Mouse (Mus musculus) cerebellum, adult 2 months (tissue): ENCODE data around the gene 2300009A05Rik. TPM values are rescaled to one million over a fixed set of nuclear protein-coding genes. Genes with fewer than 3 reads are reported as not detected.
A peak's percentile ranks its signal among the peaks of the same experiment; 100 is the strongest.

Experiments used
- DNase-seq, 2 experiments: peaks; one replicate each; pipeline ENCODE4 v3.0.0; 2021
- H3K27ac ChIP-seq: fragments of 200-500 bp; 2 replicates; pipeline ENCODE4 v1.5.1; 2012; ENCODE audit warnings: low read length, control low read depth, inconsistent platforms; ENCODE audit not compliant: insufficient read depth
- H3K27me3 ChIP-seq: fragments of 200-500 bp; 2 replicates; pipeline ENCODE4 v1.6.1; 2012; ENCODE audit warnings: inconsistent platforms, mild to moderate bottlenecking, low read length, moderate library complexity; ENCODE audit not compliant: control insufficient read depth, insufficient read depth
- H3K4me1 ChIP-seq: fragments of 200-500 bp; 2 replicates; pipeline ENCODE4 v1.6.1; 2011; ENCODE audit warnings: low read length; ENCODE audit not compliant: control insufficient read depth, insufficient read depth
- H3K4me3 ChIP-seq: fragments of 200-500 bp; replicated peaks from 2 replicates; pipeline ENCODE3; 2011; ENCODE audit warnings: mild to moderate bottlenecking, low read depth, low read length, control low read depth; ENCODE audit not compliant: insufficient read depth
- CTCF ChIP-seq: fragments of 200-500 bp; IDR thresholded peaks from 2 replicates; pipeline ENCODE4 v1.5.1; 2011; ENCODE audit warnings: low read depth, mild to moderate bottlenecking, control low read depth, low read length, moderate library complexity, borderline replicate concordance; ENCODE audit not compliant: insufficient read depth
- POLR2A ChIP-seq: fragments of 200-500 bp; IDR thresholded peaks from 2 replicates; pipeline ENCODE4 v1.6.1; 2011; ENCODE audit warnings: low read length, control low read depth, borderline replicate concordance; ENCODE audit not compliant: insufficient read depth
- whole genome bisulfite sequencing: fragments of 180-500 bp; shearing (Covaris S2); methylation state at CpG from one replicate; pipeline ENCODE4 v1.1.7; 2018; 5-methylcytosine and 5-hydroxymethylcytosine counted together
- polyA plus RNA-seq: library from polyadenylated mRNA; depleted of rRNA; stranded (reverse); fragments of >200 nt; gene quantifications from 2 replicates; pipeline ENCODE4 v1.2.3, GENCODE M21; 2012; rRNA removed

Gene 2300009A05Rik
- polyA plus RNA-seq, 1 experiment, result 49.0 TPM

DNA sequence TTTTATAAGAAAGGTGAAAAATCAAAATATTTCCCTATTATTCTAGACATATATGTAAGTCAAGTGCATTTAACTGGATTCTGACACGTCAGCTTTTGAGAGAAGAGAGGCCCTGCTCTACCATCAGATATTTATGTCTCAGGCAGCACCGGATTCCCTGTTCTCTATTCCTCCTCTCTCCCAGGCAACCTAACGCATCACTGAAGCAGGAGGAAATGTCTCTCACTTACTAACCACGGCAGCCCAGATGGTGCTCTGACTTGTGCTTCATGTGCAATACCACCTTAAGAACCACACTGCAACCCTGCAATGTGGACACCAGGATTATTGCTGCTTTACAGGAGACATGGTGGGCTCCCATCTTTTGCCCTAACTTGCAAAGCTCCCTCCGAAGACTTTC lies 40.0 kb downstream of the 2300009A05Rik start:
- Histone ChIP-seq H3K27me3 (no peaks in the 10 kb centered on the region), H3K4me3 (no peak overlapping the region), H3K27ac (no peak overlapping the region), H3K4me1 (peaks cover 3% of the 10 kb centered on the region)
- WGBS, result 71% methylated on average over 5 of the region's 5 CpGs
- no peak for DNase-seq
- TF ChIP-seq POLR2A (no peak), CTCF (no peak)

DNA sequence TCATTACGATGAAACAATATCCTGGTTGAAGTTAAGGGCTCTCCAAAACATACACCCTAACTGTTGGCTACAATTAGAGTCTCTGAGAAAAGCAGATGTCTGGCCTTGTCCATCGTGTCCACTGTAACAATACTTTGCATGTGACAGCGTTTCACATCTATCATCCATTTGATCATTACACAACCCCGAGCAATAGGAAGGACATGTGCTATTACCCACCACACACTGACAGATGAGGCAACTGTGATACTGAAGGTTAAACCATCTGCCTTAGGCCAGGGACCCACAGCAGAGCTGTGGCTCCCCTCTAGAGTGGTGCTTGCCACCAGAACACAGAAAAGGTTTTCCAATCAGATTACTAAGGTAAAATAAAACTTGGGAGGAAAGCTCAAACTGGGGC lies 42.3 kb downstream of the 2300009A05Rik start:
- H3K27ac ChIP-seq, result no peak overlapping the region
- no peaks in the 10 kb centered on the region for H3K27me3 ChIP-seq
- peaks cover 3% of the 10 kb centered on the region for H3K4me1 ChIP-seq
- no peak for DNase-seq
- 88% methylated on average over 4 of the region's 4 CpGs for WGBS
- no peak overlapping the region for H3K4me3 ChIP-seq
- TF ChIP-seq CTCF (no peak), POLR2A (no peak)

DNA sequence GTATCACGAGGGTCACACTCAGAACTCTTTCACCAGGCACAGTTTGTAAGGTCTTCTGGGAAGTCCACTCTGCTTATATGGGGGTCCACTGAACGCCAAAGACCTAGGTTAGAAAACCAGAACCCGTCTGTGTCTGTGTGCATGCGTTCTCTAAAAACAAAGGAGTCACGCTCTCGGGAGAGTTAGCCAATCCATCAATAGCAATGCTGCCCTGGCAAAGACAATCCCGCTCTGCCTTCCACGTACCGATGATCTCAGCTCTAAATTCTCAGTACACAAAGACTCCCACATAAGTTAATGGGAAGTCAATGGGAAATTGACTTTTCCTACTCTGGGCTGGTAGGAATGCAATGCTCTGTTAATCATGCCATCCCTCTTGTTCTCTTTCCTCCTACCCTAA lies 42.8 kb downstream of the 2300009A05Rik start:
- no peak overlapping the region for H3K27ac ChIP-seq
- H3K27me3 ChIP-seq, result no peaks in the 10 kb centered on the region
- H3K4me3 ChIP-seq, result no peak overlapping the region
- peaks cover 3% of the 10 kb centered on the region for H3K4me1 ChIP-seq
- 90% methylated on average over 9 of the region's 9 CpGs for WGBS
- no peak for TF ChIP-seq POLR2A
- DNase-seq, result no peak

DNA sequence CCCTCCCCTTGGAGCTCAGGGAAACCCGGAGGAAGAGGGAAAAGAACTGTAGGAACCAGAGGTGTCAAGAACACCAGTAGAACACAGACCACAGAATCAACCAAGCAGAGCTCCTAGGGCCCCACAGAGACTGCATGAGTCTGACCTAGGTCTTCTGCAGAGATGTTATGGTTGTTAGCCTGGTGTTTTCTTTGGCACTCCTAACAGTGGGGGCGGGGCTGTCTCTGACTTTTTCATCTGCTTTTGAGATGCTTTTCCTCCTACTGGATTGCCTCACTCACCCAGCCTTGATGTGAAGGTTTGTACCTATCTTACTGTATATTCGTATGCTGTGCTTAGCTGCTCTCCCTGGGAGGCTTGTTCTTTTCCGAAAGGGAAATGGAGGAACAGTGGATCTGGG lies 44.9 kb downstream of the 2300009A05Rik start:
- no peak overlapping the region for H3K27ac ChIP-seq
- WGBS, result 88% methylated on average over 4 of the region's 4 CpGs
- H3K4me1 ChIP-seq, result peaks cover 3% of the 10 kb centered on the region; the same call in 1 of the 2 replicates
- H3K4me3 ChIP-seq, result no peak overlapping the region
- TF ChIP-seq POLR2A, result no peak
- no peak for TF ChIP-seq CTCF
- H3K27me3 ChIP-seq, result no peaks in the 10 kb centered on the region
- no peak for DNase-seq

DNA sequence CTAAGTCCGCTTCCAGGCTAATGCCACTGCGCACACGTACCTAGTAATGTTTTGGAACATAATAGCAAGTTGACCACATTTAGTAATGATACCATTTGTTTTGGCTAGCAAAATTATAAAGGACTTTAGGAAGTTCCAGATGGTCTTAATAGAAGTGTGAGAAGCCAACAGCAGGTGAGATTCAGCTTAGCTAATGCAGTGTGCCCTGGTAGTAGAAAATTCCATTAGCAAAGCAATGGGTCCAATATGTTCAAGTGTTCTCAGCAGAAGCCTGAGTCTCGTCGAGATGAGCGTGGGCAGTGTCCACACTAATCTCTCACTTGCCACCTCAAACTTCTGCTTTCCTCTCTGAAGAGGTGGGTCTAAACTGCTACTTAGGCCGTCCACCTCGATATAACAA lies 49.0 kb downstream of the 2300009A05Rik start:
- Histone ChIP-seq H3K4me3 (no peak overlapping the region), H3K27ac (no peak overlapping the region), H3K27me3 (no peaks in the 10 kb centered on the region), H3K4me1 (peaks cover 22% of the 10 kb centered on the region)
- WGBS, result 59% methylated on average over 8 of the region's 8 CpGs
- TF ChIP-seq POLR2A (no peak), CTCF (no peak)
- DNase-seq, result peak; percentile 35 to 50

DNA sequence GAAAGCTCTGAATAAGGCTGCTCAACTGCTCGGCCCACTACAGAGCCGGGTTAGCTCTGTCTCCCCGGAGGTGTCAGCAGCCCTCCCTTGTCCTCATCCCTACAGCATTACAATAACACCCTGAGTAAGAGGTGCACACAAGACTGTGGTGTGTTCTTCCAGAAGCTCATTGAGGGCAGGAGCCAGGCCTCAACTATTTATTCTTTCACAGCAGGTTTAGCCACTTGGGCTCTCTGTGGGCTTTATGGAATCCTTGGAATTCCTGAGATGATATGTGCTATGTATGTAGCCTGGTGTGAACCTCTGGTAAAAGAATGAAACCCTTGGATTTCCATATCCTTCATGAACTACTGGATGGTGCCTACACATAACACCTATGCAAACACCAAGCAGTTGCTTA lies 49.8 kb downstream of the 2300009A05Rik start:
- 90% methylated on average over 3 of the region's 3 CpGs for WGBS
- Histone ChIP-seq H3K27ac (no peak overlapping the region), H3K27me3 (no peaks in the 10 kb centered on the region), H3K4me1 (peaks cover 26% of the 10 kb centered on the region), H3K4me3 (no peak overlapping the region)
- TF ChIP-seq CTCF (no peak), POLR2A (no peak)
- DNase-seq, result no peak

DNA sequence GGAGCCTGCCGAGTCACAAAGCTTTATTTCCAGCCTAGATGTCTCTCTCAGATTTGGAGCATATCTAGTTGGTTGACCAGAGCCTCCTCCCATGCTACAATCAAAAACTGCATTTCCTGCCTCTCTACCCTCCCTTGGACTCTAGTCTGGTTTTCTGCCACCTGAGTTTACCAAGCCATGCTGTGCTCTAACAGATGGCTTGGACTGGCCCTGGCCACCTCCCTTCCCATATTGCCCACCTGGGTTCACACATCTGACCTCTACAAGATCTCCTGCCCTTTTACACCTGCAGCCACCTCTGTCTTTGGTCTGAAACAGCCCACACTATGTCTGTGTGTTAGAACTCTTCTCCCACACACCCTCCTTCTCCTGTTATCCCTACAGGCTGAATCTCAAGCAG lies 50.9 kb downstream of the 2300009A05Rik start:
- WGBS, result 10% methylated on average over 1 of the region's 1 CpGs
- peaks cover 26% of the 10 kb centered on the region for H3K4me1 ChIP-seq
- TF ChIP-seq POLR2A (no peak), CTCF (no peak)

DNA sequence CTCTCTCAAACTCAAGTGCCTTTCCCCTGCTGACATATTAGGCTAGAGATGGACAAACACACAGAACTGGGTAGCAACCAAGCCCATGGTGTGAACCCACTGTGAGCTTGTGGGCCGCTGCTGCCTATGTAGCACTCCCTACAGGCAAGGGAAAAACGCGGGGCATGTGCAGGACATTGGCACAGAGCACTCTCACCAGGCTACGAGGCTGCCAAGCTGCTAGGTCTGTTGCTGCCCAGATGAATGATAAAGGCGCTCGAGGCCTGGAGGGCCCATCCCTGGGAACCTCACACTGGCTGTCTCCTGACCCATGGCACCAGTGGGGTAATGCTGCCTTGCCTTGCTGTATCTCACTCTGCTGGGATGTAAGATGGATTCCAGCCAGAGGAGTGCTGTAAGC lies 53.0 kb downstream of the 2300009A05Rik start:
- peaks cover 26% of the 10 kb centered on the region for H3K4me1 ChIP-seq
- WGBS, result 10% methylated on average over 6 of the region's 6 CpGs
- no peak for TF ChIP-seq CTCF
- TF ChIP-seq POLR2A, result no peak
- no peak overlapping the region for H3K4me3 ChIP-seq
- no peak overlapping the region for H3K27ac ChIP-seq
- DNase-seq, result peak; percentile 69 to 76
- H3K27me3 ChIP-seq, result no peaks in the 10 kb centered on the region

More for the DNA sequence above, 50.9 kb downstream of the 2300009A05Rik start:
- H3K27me3 ChIP-seq, result no peaks in the 10 kb centered on the region
- H3K27ac ChIP-seq, result peak overlapping the region; percentile 77
- H3K4me3 ChIP-seq, result no peak overlapping the region
- peak; percentile 58 to 65 for DNase-seq

Other genes starting within 250 kb of the 2300009A05Rik start
- gene Map2k5, start 21.3 kb downstream of the 2300009A05Rik start, polyA plus RNA-seq, result 36.2 and 38.4 TPM in 2 replicates
- 0.08 TPM in 1 of 2 replicates, not detected in the other for gene Iqch, start 203.2 kb upstream of the 2300009A05Rik start, polyA plus RNA-seq
- gene Aagab, start 203.4 kb upstream of the 2300009A05Rik start, polyA plus RNA-seq, result 31.0 and 31.9 TPM in 2 replicates